Mouse (Mus musculus): ENCODE results near the gene Olfr533. TPM values are rescaled to one million over a fixed set of nuclear protein-coding genes. Genes with fewer than 3 reads are reported as not detected.
A peak's percentile ranks its signal among the peaks of the same experiment; 100 is the strongest.
"Not testable (repeated sequence)": the region's sequence is repeated elsewhere in the genome, so short reads cannot be mapped to it uniquely, and the experiment has no call there.

Olfr533 gene
- polyA plus RNA-seq (2015; fragmentation: Nextera tagmentation; extraction: Ambion mirVana): not detected in 2 replicates

GRCm38 (mm10) chr7:140463070-140463469, at the start of gene Olfr533:
TSS of gene Olfr533 (plus strand) at chr7:140463370.
- WGBS: 63% methylated on average over 1 of the region's 1 CpGs
- not testable (repeated sequence) for ATAC-seq; H3K27me3 ChIP-seq (replicated peaks); H3K27ac ChIP-seq; H3K4me1 ChIP-seq (replicated peaks); H3K4me3 ChIP-seq (replicated peaks); H3K4me2 ChIP-seq (replicated peaks); H3K36me3 ChIP-seq; H3K9ac ChIP-seq; H3K9me3 ChIP-seq

DNA sequence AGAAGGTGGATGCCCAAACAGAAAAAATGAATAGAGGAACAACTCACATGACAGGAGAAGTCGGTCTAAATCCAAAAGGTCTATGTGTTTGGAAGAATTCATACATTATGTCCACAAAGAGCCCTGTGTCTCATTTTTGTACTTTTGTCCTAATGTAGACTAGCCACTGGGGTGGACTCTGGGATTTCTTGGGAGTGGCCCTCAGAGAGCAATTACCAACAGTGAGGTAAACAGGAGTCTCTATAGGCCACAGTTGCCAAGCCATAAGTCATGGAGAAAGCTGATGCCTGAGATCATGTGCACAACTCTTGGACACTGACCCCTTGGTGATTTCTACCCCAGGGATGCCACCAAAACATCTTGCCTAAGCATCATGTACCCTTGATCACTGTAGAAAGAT, 41.6 kb upstream of the Olfr533 start, which contains the start of gene Olfr532:
Gene Olfr532 (minus strand): TSS at position 101 of the 400 bp plus-strand sequence.
- no peak within 1 kb of the TSS for H3K4me2 ChIP-seq (replicated peaks)
- H3K36me3 ChIP-seq: no peaks in the 10 kb centered on the region
- no peaks in the 10 kb centered on the region for H3K4me1 ChIP-seq (replicated peaks)
- no peak within 1 kb of the TSS for H3K4me3 ChIP-seq (replicated peaks)
- no peaks in the 10 kb centered on the region for H3K9me3 ChIP-seq
- whole genome bisulfite sequencing: 92% methylated on average over 1 of the region's 1 CpGs
- no peak for ATAC-seq
- H3K27ac ChIP-seq: no peak within 1 kb of the TSS
- no peak within 1 kb of the TSS for H3K9ac ChIP-seq
- no peaks in the 10 kb centered on the region for H3K27me3 ChIP-seq (replicated peaks)

DNA sequence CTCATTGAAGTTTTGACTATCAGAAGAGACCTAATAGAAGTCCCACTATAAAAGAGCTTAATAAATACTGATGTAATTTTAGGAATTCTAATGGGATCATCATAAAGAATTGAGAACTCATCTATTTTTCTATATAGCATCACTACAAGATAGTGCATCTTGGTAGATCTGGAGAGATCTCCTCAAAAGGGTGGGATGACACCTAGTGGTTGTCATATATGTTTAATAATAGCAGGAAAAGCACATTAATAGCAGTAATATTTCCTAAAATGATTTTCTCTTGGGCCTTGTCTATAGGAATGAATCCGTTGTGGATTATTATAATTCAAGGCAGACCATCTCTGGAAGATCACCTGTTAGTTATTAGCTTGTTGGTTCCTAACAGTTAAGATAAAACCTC, 20.0 kb upstream of the Olfr533 start:
- no peaks in the 10 kb centered on the region for H3K36me3 ChIP-seq
- H3K9ac ChIP-seq: no peak overlapping the region
- no peak overlapping the region for H3K27ac ChIP-seq
- H3K4me3 ChIP-seq (replicated peaks): no peak overlapping the region
- H3K9me3 ChIP-seq: no peaks in the 10 kb centered on the region
- H3K27me3 ChIP-seq (replicated peaks): no peaks in the 10 kb centered on the region
- no peak overlapping the region for H3K4me2 ChIP-seq (replicated peaks)
- no peaks in the 10 kb centered on the region for H3K4me1 ChIP-seq (replicated peaks)
- 84% methylated on average over 1 of the region's 1 CpGs for WGBS
- no peak for ATAC-seq

DNA sequence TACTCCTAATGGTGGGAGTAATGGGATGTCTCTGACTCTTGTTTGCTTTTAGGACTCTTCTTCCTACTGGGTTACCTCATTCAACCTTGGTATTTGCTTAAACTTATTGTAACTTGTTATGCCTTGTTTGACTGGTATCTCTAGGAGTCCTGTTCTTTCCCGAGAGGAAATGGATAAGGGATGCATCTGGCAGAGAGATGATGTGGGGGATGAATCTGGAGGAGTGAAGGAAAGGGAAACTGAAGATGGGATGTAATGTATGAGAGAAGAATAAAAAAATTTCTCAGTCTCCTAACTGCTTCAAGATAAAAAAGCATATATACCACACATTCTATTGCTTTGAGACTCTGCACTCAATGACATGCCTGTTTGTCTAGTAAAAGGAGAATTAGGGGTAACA, 14.7 kb downstream of the Olfr533 start:
- Histone ChIP-seq H3K27ac (no peak overlapping the region), H3K4me1 (replicated peaks) (no peaks in the 10 kb centered on the region), H3K9me3 (no peaks in the 10 kb centered on the region), H3K4me3 (replicated peaks) (no peak overlapping the region), H3K4me2 (replicated peaks) (no peak overlapping the region), H3K9ac (no peak overlapping the region), H3K36me3 (no peaks in the 10 kb centered on the region), H3K27me3 (replicated peaks) (no peaks in the 10 kb centered on the region)
- WGBS: 66% methylated on average over 1 of the region's 1 CpGs
- no peak for ATAC-seq

- Histone ChIP-seq H3K4me1 (replicated peaks) (no peaks in the 10 kb centered on the region), H3K9me3 (no peaks in the 10 kb centered on the region), H3K4me3 (replicated peaks) (no peak overlapping the region), H3K9ac (no peak overlapping the region), H3K27me3 (replicated peaks) (no peaks in the 10 kb centered on the region), H3K36me3 (no peaks in the 10 kb centered on the region), H3K4me2 (replicated peaks) (no peak overlapping the region), H3K27ac (no peak overlapping the region)
- WGBS: 85% methylated on average over 1 of the region's 1 CpGs
- no peak for ATAC-seq
Measured at GRCm38 (mm10) chr7:140478733-140479132, 15.6 kb downstream of the Olfr533 start.

- Histone ChIP-seq H3K36me3 (no peaks in the 10 kb centered on the region), H3K9ac (no peak within 1 kb of the TSS), H3K4me2 (replicated peaks) (no peak within 1 kb of the TSS), H3K4me3 (replicated peaks) (no peak within 1 kb of the TSS), H3K27ac (no peak within 1 kb of the TSS), H3K9me3 (no peaks in the 10 kb centered on the region), H3K4me1 (replicated peaks) (no peaks in the 10 kb centered on the region), H3K27me3 (replicated peaks) (no peaks in the 10 kb centered on the region)
- ATAC-seq: no peak
- WGBS: 89% methylated on average over 1 of the region's 1 CpGs
Measured at GRCm38 (mm10) chr7:140483916-140484315, 20.7 kb downstream of the Olfr533 start, which contains the start of gene Olfr535. TSS of gene Olfr535 (plus strand) at chr7:140484216.

DNA sequence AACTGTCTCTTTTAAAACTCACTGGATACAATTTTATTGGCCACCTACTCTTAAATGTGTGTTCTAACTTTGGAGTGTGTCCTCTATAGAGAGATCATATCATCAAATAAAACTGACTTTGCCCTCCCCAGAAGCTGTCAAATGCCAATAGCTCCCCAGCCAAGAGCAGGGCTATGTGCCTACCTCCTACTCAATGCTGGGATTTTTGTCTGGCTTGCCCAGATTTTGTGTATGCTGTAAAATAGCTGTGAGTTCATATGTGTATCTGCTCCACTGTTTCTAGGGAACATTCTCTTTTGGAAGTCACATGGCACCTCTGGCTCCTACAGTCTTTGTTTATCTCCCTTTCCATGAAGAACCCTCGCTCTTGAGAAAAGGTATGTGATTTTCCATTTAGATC, 25.8 kb downstream of the Olfr533 start:
- H3K4me1 ChIP-seq (replicated peaks): no peaks in the 10 kb centered on the region
- H3K4me2 ChIP-seq (replicated peaks): no peak overlapping the region
- no peak overlapping the region for H3K4me3 ChIP-seq (replicated peaks)
- H3K27ac ChIP-seq: no peak overlapping the region
- no peak overlapping the region for H3K9ac ChIP-seq
- 85% methylated on average over 1 of the region's 1 CpGs for WGBS
- no peaks in the 10 kb centered on the region for H3K36me3 ChIP-seq
- H3K27me3 ChIP-seq (replicated peaks): no peaks in the 10 kb centered on the region
- H3K9me3 ChIP-seq: no peaks in the 10 kb centered on the region
- no peak for ATAC-seq

DNA sequence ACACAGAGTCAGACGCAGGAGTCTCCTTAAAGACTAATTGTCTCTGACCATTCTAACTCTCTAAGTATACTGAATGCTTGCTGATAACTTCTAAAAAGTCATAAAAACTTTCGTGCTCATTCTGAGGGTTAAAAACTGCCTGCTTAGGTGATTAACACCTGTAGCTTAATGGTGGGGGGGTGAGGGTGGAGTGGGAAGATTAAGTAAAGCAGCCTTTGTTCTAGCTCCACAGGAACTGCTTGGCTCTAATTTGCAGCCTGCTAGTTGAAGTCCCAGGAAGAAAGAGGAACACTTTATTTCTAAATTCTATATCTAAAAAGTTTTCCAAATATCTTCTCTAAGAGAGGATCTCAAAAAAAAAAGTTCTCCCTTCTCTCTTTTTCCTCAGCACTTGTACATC, 31.1 kb downstream of the Olfr533 start:
- H3K9me3 ChIP-seq: no peaks in the 10 kb centered on the region
- 15% methylated on average over 2 of the region's 2 CpGs for WGBS
- H3K4me3 ChIP-seq (replicated peaks): no peak overlapping the region
- no peaks in the 10 kb centered on the region for H3K27me3 ChIP-seq (replicated peaks)
- no peaks in the 10 kb centered on the region for H3K36me3 ChIP-seq
- H3K4me1 ChIP-seq (replicated peaks): no peaks in the 10 kb centered on the region
- no peak overlapping the region for H3K4me2 ChIP-seq (replicated peaks)
- H3K27ac ChIP-seq: no peak overlapping the region
- ATAC-seq: peak; percentile 71; the same call in 1 of the 2 replicates
- no peak overlapping the region for H3K9ac ChIP-seq

- ATAC-seq: peak; percentile 83
- H3K27ac ChIP-seq: no peak overlapping the region
- no peak overlapping the region for H3K4me3 ChIP-seq (replicated peaks)
- no peaks in the 10 kb centered on the region for H3K9me3 ChIP-seq
- no peak overlapping the region for H3K9ac ChIP-seq
- no peak overlapping the region for H3K4me2 ChIP-seq (replicated peaks)
- no peaks in the 10 kb centered on the region for H3K27me3 ChIP-seq (replicated peaks)
- no peaks in the 10 kb centered on the region for H3K36me3 ChIP-seq
- H3K4me1 ChIP-seq (replicated peaks): no peaks in the 10 kb centered on the region
Measured at GRCm38 (mm10) chr7:140494702-140495101, 31.5 kb downstream of the Olfr533 start.

DNA sequence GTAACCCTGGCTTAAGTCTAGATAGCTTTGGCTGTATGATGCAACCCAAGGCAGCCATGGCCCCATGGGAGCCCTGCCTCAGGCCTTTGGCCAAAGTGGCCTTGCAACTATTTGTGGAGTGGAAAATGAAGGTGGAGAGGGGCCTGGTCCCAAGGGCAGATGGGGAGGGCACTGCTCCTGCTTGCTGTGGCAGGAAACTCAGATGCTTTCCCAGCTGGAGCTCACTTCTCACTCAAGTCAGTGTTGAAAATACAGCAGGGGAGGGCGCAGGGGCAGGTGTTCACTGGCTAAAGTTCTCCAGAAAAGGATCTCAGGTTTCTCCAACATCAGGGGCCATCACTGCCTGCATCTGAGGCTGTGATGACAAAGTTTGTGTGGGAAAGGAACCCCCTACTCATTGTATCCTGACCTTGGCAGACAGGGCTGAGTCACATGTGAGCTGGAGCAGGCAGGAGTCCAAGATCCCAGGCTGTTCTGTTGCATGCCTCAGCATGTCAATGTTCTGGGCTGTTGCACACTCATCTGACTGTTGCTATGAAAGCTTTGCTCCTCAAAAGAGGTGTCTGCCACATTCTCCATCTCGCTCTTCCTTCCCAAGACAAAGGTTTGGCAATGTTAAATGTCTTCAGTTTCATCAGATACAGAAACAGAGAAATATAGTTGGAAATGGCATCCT, 44.3 kb downstream of the Olfr533 start, which contains the start of gene Olfr536:
Gene Olfr536 (minus strand): TSS at position 51 of the 676 bp plus-strand sequence.
- H3K9ac ChIP-seq; H3K27me3 ChIP-seq (replicated peaks); H3K27ac ChIP-seq; H3K9me3 ChIP-seq; ATAC-seq; H3K4me2 ChIP-seq (replicated peaks); H3K4me3 ChIP-seq (replicated peaks); H3K4me1 ChIP-seq (replicated peaks); H3K36me3 ChIP-seq: not testable (repeated sequence)
- WGBS: 78% methylated on average over 2 of the region's 2 CpGs

Other genes with a start within 250 kb of the Olfr533 start
- 0.09 and 0.20 TPM in 2 replicates for gene Cd163l1, start 245.1 kb upstream of the Olfr533 start, polyA plus RNA-seq (2015; fragmentation: Nextera tagmentation; extraction: Ambion mirVana)
- gene 5830411N06Rik, start 216.1 kb upstream of the Olfr533 start, polyA plus RNA-seq (2015; fragmentation: Nextera tagmentation; extraction: Ambion mirVana): not detected in 2 replicates
- gene Olfr525, start 142.5 kb upstream of the Olfr533 start, polyA plus RNA-seq (2015; fragmentation: Nextera tagmentation; extraction: Ambion mirVana): not detected in 2 replicates
- gene Olfr527, start 129.4 kb upstream of the Olfr533 start, polyA plus RNA-seq (2015; fragmentation: Nextera tagmentation; extraction: Ambion mirVana): not detected in 2 replicates
- not detected in 2 replicates for gene Olfr60, start 101.7 kb upstream of the Olfr533 start, polyA plus RNA-seq (2015; fragmentation: Nextera tagmentation; extraction: Ambion mirVana)
- gene Olfr530, start 87.0 kb upstream of the Olfr533 start, polyA plus RNA-seq (2015; fragmentation: Nextera tagmentation; extraction: Ambion mirVana): not detected in 2 replicates
- not detected in 2 replicates for gene Olfr531, start 60.5 kb upstream of the Olfr533 start, polyA plus RNA-seq (2015; fragmentation: Nextera tagmentation; extraction: Ambion mirVana)
- gene Olfr532, start 41.7 kb upstream of the Olfr533 start, polyA plus RNA-seq (2015; fragmentation: Nextera tagmentation; extraction: Ambion mirVana): not detected in 2 replicates
- gene Olfr535, start 20.8 kb downstream of the Olfr533 start, polyA plus RNA-seq (2015; fragmentation: Nextera tagmentation; extraction: Ambion mirVana): not detected in 2 replicates
- not detected in 2 replicates for gene Olfr536, start 44.0 kb downstream of the Olfr533 start, polyA plus RNA-seq (2015; fragmentation: Nextera tagmentation; extraction: Ambion mirVana)
- not detected in 2 replicates for gene Olfr538, start 104.5 kb downstream of the Olfr533 start, polyA plus RNA-seq (2015; fragmentation: Nextera tagmentation; extraction: Ambion mirVana)
- gene Olfr46, start 137.9 kb downstream of the Olfr533 start, polyA plus RNA-seq (2015; fragmentation: Nextera tagmentation; extraction: Ambion mirVana): not detected in 2 replicates
- gene Olfr61, start 165.6 kb downstream of the Olfr533 start, polyA plus RNA-seq (2015; fragmentation: Nextera tagmentation; extraction: Ambion mirVana): not detected in 2 replicates
- not detected in 2 replicates for gene Olfr53, start 183.1 kb downstream of the Olfr533 start, polyA plus RNA-seq (2015; fragmentation: Nextera tagmentation; extraction: Ambion mirVana)
- not detected in 2 replicates for gene Olfr539, start 196.6 kb downstream of the Olfr533 start, polyA plus RNA-seq (2015; fragmentation: Nextera tagmentation; extraction: Ambion mirVana)
- gene Olfr45, start 218.6 kb downstream of the Olfr533 start, polyA plus RNA-seq (2015; fragmentation: Nextera tagmentation; extraction: Ambion mirVana): not detected in 2 replicates
- gene Olfr541, start 233.9 kb downstream of the Olfr533 start, polyA plus RNA-seq (2015; fragmentation: Nextera tagmentation; extraction: Ambion mirVana): not detected in 2 replicates